Mouse (Mus musculus): ENCODE measurements around the gene Wdr76.
"Not testable (repeated sequence)": the region's sequence is repeated elsewhere in the genome, so short reads cannot be mapped to it uniquely, and the experiment has no call there.

DNA sequence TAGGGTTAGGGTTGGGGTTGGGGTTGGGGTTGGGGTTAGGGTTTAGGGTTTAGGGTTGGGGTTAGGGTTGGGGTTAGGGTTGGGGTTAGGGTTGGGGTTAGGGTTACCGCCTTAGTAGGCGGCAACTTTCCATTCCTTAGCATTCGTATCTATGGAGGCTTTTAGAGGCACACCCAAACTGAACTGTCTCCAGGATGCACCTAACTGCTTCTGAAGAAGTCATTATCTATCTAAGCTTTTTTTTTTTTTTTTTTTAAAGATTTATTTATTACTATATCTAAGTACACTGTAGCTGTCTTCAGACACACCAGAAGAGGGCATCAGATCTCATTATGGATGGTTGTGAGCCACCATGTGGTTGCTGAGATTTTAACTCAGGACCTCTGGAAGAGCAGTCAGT, 16.3 kb downstream of the Wdr76 start:
- not testable (repeated sequence) for TF ChIP-seq CTCF (IDR thresholded peaks at IDR 0.05; ENCODE audit: extremely low read depth, insufficient read depth, insufficient read length, insufficient replicate concordance); POLR2A (IDR thresholded peaks at IDR 0.05; ENCODE audit: low read depth, low read length)
